20 mouse cellular contexts compared by ENCODE assay signal in genomic region chr4:40625024-40625423, GRCm38 (mm10).
DNase-seq lines count a peak whose midpoint lies in the region; ATAC-seq and TF ChIP-seq lines count a peak whose summit lies in the region.
"Had no signal": no experiment of that assay in that cellular context is flagged by ENCODE, and none has a peak within 500 bp of the region (broad histone marks: within the 10 kb centered on the region; RNA-seq: fewer than 3 reads in every experiment).

No protein-coding gene starts in this region.

- H3K4me2 ChIP-seq in hindbrain, embryonic 14.5 days (replicated peaks), result no peak overlapping the region
- no peak overlapping the region for H3K4me2 ChIP-seq in hindbrain, postnatal 0 days (ENCODE audit: low read depth, low read length)

- ATAC-seq in hindbrain, embryonic 14.5 days (ENCODE audit: low FRiP score), result no peak
- ATAC-seq in hindbrain, postnatal 0 days, result no peak
- ATAC-seq in megakaryocyte progenitor cell, adult 5-6 weeks (replicated peaks; ENCODE audit: poor library complexity), result peak; percentile 61; the same call in 1 of the 2 replicates
- peak; percentile 68; the same call in 1 of the 2 replicates for ATAC-seq in megakaryocyte-erythroid progenitor cell, adult 5-6 weeks (replicated peaks; ENCODE audit: low FRiP score, low TSS enrichment, poor library complexity, severe bottlenecking)
- ATAC-seq: activated CD4-positive, CD25-positive, alpha-beta regulatory T cell, adult 4 months; CD4-positive, CD25-positive, alpha-beta regulatory T cell, adult 4 months; Patski had no signal

- no peaks in the 10 kb centered on the region for H3K4me1 ChIP-seq in hindbrain, embryonic 14.5 days (replicated peaks; ENCODE audit: control insufficient read depth, insufficient read depth, low read length)
- no peaks in the 10 kb centered on the region for H3K4me1 ChIP-seq in hindbrain, postnatal 0 days (ENCODE audit: insufficient read depth, low read length)

- H3K36me3 ChIP-seq in hindbrain, embryonic 14.5 days (replicated peaks; ENCODE audit: control insufficient read depth, insufficient read depth), result no peaks in the 10 kb centered on the region
- no peaks in the 10 kb centered on the region for H3K36me3 ChIP-seq in hindbrain, postnatal 0 days (ENCODE audit: insufficient read depth, low read length)
- H3K36me3 ChIP-seq: G1E had no signal

- DNase-seq in hindbrain, embryonic 14.5 days (ENCODE audit: low spot score), result peak; percentile 17
- no peak for DNase-seq in hindbrain, postnatal 0 days (ENCODE audit: low spot score)
- DNase-seq in left cerebral cortex, adult 8-10 months (ENCODE audit: low spot score in 2 of 2), result no peak
- no peak for DNase-seq in cerebellum, adult 11 months
- DNase-seq: adrenal gland, adult 2 months; adrenal gland, adult 8-10 months; adrenal gland, postnatal 10 days; adrenal gland, postnatal 25 days; adrenal gland, postnatal 36 days; B cell, adult 2 months; cerebellum, adult 11-12 months; cerebellum, adult 18-20 months; cerebellum, adult 2 months had no signal

- WGBS in hindbrain, embryonic 14.5 days, result 69% methylated on average over 5 of the region's 5 CpGs
- 77% methylated on average over 5 of the region's 5 CpGs for WGBS in hindbrain, postnatal 0 days

- H3K27ac ChIP-seq in hindbrain, embryonic 14.5 days, result no peak overlapping the region
- H3K27ac ChIP-seq in hindbrain, postnatal 0 days, result no peak overlapping the region

- H3K27me3 ChIP-seq in hindbrain, embryonic 14.5 days (ENCODE audit: control insufficient read depth, insufficient read depth, low read length), result no peaks in the 10 kb centered on the region
- no peaks in the 10 kb centered on the region for H3K27me3 ChIP-seq in hindbrain, postnatal 0 days (ENCODE audit: insufficient read depth, low read length)
- H3K27me3 ChIP-seq: CH12.LX had no signal

- H3K9ac ChIP-seq in hindbrain, embryonic 14.5 days, result no peak overlapping the region
- no peak overlapping the region for H3K9ac ChIP-seq in hindbrain, postnatal 0 days (replicated peaks; ENCODE audit: low read length)

- H3K9me3 ChIP-seq in hindbrain, embryonic 14.5 days (ENCODE audit: control insufficient read depth, low read length), result no peaks in the 10 kb centered on the region
- no peaks in the 10 kb centered on the region for H3K9me3 ChIP-seq in hindbrain, postnatal 0 days (ENCODE audit: low read length)
- H3K9me3 ChIP-seq: G1E had no signal

- no peak for TF ChIP-seq CTCF in hindbrain, postnatal 0 days (IDR thresholded peaks at IDR 0.05; ENCODE audit: low read depth)

- no peak overlapping the region for H3K4me3 ChIP-seq in hindbrain, embryonic 14.5 days (replicated peaks; ENCODE audit: low read length)
- H3K4me3 ChIP-seq in hindbrain, postnatal 0 days (ENCODE audit: low read length), result no peak overlapping the region

Comparison
In these comparisons a context has a peak if more than half of its experiments do, and no peak if none do; other contexts are left out.
1. ATAC-seq: peak in megakaryocyte progenitor cell, adult 5-6 weeks (single experiment) and megakaryocyte-erythroid progenitor cell, adult 5-6 weeks (single experiment); none in hindbrain, embryonic 14.5 days (single experiment) and hindbrain, postnatal 0 days (single experiment).